Mouse (Mus musculus): ENCODE measurements at regions not wholly inside any gene's neighbourhood (a gene's known extent, or its start where the extent isn't known, plus 50 kb on each side); places are given as distances from the start of the nearest gene placed in this dataset.

GRCm38 (mm10) chr4:31561823-31562222 is 402.1 kb upstream of the Map3k7 start:
- Histone ChIP-seq H3K9ac (ENCODE audit: low read depth, low read length) (no peak overlapping the region), H3K36me3 (ENCODE audit: control insufficient read depth, insufficient read depth, low read length) (no peaks in the 10 kb centered on the region), H3K27me3 (ENCODE audit: control insufficient read depth, insufficient read depth, low read length) (no peaks in the 10 kb centered on the region), H3K4me1 (ENCODE audit: control insufficient read depth, insufficient read depth, low read length) (no peaks in the 10 kb centered on the region), H3K4me3 (ENCODE audit: insufficient read depth, low read depth, low read length) (no peak overlapping the region), H3K79me2 (ENCODE audit: control insufficient read depth, insufficient read depth, low read length) (no peaks in the 10 kb centered on the region), H3K27ac (replicated peaks; ENCODE audit: insufficient read depth, low read depth, low read length) (no peak overlapping the region)
- 6% methylated on average over 3 of the region's 3 CpGs for WGBS
- TF ChIP-seq POLR2A (IDR thresholded peaks at IDR 0.05; ENCODE audit: extremely low read depth, insufficient read depth, low read length) (no peak), CTCF (IDR thresholded peaks at IDR 0.05; ENCODE audit: low read depth, low read length) (no peak)
- peak; percentile 5 for DNase-seq (ENCODE audit: extremely low read depth, low read depth, low spot score)

GRCm38 (mm10) chr4:31566158-31566557 is 397.7 kb upstream of the Map3k7 start:
- no peak for DNase-seq (ENCODE audit: extremely low read depth, low read depth, low spot score)

GRCm38 (mm10) chr4:31566834-31567233 is 397.1 kb upstream of the Map3k7 start:
- H3K4me3 ChIP-seq (ENCODE audit: insufficient read depth, low read depth, low read length), result no peak overlapping the region
- no peak overlapping the region for H3K27ac ChIP-seq (replicated peaks; ENCODE audit: insufficient read depth, low read depth, low read length)
- no peaks in the 10 kb centered on the region for H3K79me2 ChIP-seq (ENCODE audit: control insufficient read depth, insufficient read depth, low read length)
- DNase-seq (ENCODE audit: extremely low read depth, low read depth, low spot score), result no peak
- TF ChIP-seq POLR2A (IDR thresholded peaks at IDR 0.05; ENCODE audit: extremely low read depth, insufficient read depth, low read length) (no peak), CTCF (IDR thresholded peaks at IDR 0.05; ENCODE audit: low read depth, low read length) (no peak)
- 54% methylated on average over 3 of the region's 3 CpGs for WGBS
- no peak overlapping the region for H3K9ac ChIP-seq (ENCODE audit: low read depth, low read length)
- no peaks in the 10 kb centered on the region for H3K27me3 ChIP-seq (ENCODE audit: control insufficient read depth, insufficient read depth, low read length)
- no peaks in the 10 kb centered on the region for H3K4me1 ChIP-seq (ENCODE audit: control insufficient read depth, insufficient read depth, low read length)
- H3K36me3 ChIP-seq (ENCODE audit: control insufficient read depth, insufficient read depth, low read length), result no peaks in the 10 kb centered on the region

More at GRCm38 (mm10) chr4:31566158-31566557, 397.7 kb upstream of the Map3k7 start:
- no peaks in the 10 kb centered on the region for H3K27me3 ChIP-seq (ENCODE audit: control insufficient read depth, insufficient read depth, low read length)
- TF ChIP-seq CTCF (IDR thresholded peaks at IDR 0.05; ENCODE audit: low read depth, low read length) (no peak), POLR2A (IDR thresholded peaks at IDR 0.05; ENCODE audit: extremely low read depth, insufficient read depth, low read length) (no peak)
- no peak overlapping the region for H3K27ac ChIP-seq (replicated peaks; ENCODE audit: insufficient read depth, low read depth, low read length)
- H3K4me1 ChIP-seq (ENCODE audit: control insufficient read depth, insufficient read depth, low read length), result no peaks in the 10 kb centered on the region
- no peak overlapping the region for H3K4me3 ChIP-seq (ENCODE audit: insufficient read depth, low read depth, low read length)
- no peaks in the 10 kb centered on the region for H3K36me3 ChIP-seq (ENCODE audit: control insufficient read depth, insufficient read depth, low read length)
- no peak overlapping the region for H3K9ac ChIP-seq (ENCODE audit: low read depth, low read length)
- WGBS, result 48% methylated on average over 5 of the region's 5 CpGs
- H3K79me2 ChIP-seq (ENCODE audit: control insufficient read depth, insufficient read depth, low read length), result no peaks in the 10 kb centered on the region

- Histone ChIP-seq H3K4me3 (ENCODE audit: insufficient read depth, low read depth, low read length) (no peak overlapping the region), H3K79me2 (ENCODE audit: control insufficient read depth, insufficient read depth, low read length) (no peaks in the 10 kb centered on the region), H3K36me3 (ENCODE audit: control insufficient read depth, insufficient read depth, low read length) (no peaks in the 10 kb centered on the region), H3K27me3 (ENCODE audit: control insufficient read depth, insufficient read depth, low read length) (no peaks in the 10 kb centered on the region), H3K4me1 (ENCODE audit: control insufficient read depth, insufficient read depth, low read length) (no peaks in the 10 kb centered on the region), H3K9ac (ENCODE audit: low read depth, low read length) (no peak overlapping the region), H3K27ac (replicated peaks; ENCODE audit: insufficient read depth, low read depth, low read length) (no peak overlapping the region)
- 71% methylated on average over 1 of the region's 1 CpGs for WGBS
- TF ChIP-seq CTCF (IDR thresholded peaks at IDR 0.05; ENCODE audit: low read depth, low read length) (no peak), POLR2A (IDR thresholded peaks at IDR 0.05; ENCODE audit: extremely low read depth, insufficient read depth, low read length) (no peak)
- DNase-seq (ENCODE audit: extremely low read depth, low read depth, low spot score), result no peak
These were observed 394.2 kb upstream of the Map3k7 start for GRCm38 (mm10) chr4:31569687-31570086.

- H3K79me2 ChIP-seq (ENCODE audit: control insufficient read depth, insufficient read depth, low read length), result no peaks in the 10 kb centered on the region
- no peaks in the 10 kb centered on the region for H3K36me3 ChIP-seq (ENCODE audit: control insufficient read depth, insufficient read depth, low read length)
- TF ChIP-seq CTCF (IDR thresholded peaks at IDR 0.05; ENCODE audit: low read depth, low read length) (no peak), POLR2A (IDR thresholded peaks at IDR 0.05; ENCODE audit: extremely low read depth, insufficient read depth, low read length) (no peak)
- H3K27ac ChIP-seq (replicated peaks; ENCODE audit: insufficient read depth, low read depth, low read length), result no peak overlapping the region
- 20% methylated on average over 4 of the region's 4 CpGs for WGBS
- H3K4me1 ChIP-seq (ENCODE audit: control insufficient read depth, insufficient read depth, low read length), result no peaks in the 10 kb centered on the region
- H3K4me3 ChIP-seq (ENCODE audit: insufficient read depth, low read depth, low read length), result no peak overlapping the region
- no peak overlapping the region for H3K9ac ChIP-seq (ENCODE audit: low read depth, low read length)
- H3K27me3 ChIP-seq (ENCODE audit: control insufficient read depth, insufficient read depth, low read length), result no peaks in the 10 kb centered on the region
- no peak for DNase-seq (ENCODE audit: extremely low read depth, low read depth, low spot score)
These were observed 386.8 kb upstream of the Map3k7 start for GRCm38 (mm10) chr4:31576982-31577579.

- Histone ChIP-seq H3K27ac (replicated peaks; ENCODE audit: insufficient read depth, low read depth, low read length) (no peak overlapping the region), H3K4me1 (ENCODE audit: control insufficient read depth, insufficient read depth, low read length) (no peaks in the 10 kb centered on the region), H3K79me2 (ENCODE audit: control insufficient read depth, insufficient read depth, low read length) (no peaks in the 10 kb centered on the region), H3K27me3 (ENCODE audit: control insufficient read depth, insufficient read depth, low read length) (0 out of 2 replicates have a peak, but pooled peaks cover 2% of the 10 kb centered on the region), H3K36me3 (ENCODE audit: control insufficient read depth, insufficient read depth, low read length) (no peaks in the 10 kb centered on the region), H3K9ac (ENCODE audit: low read depth, low read length) (no peak overlapping the region), H3K4me3 (ENCODE audit: insufficient read depth, low read depth, low read length) (no peak overlapping the region)
- DNase-seq (ENCODE audit: extremely low read depth, low read depth, low spot score), result no peak
- WGBS, result 75% methylated on average over 2 of the region's 2 CpGs
- TF ChIP-seq CTCF (IDR thresholded peaks at IDR 0.05; ENCODE audit: low read depth, low read length), result no peak
- no peak for TF ChIP-seq POLR2A (IDR thresholded peaks at IDR 0.05; ENCODE audit: extremely low read depth, insufficient read depth, low read length)
These were observed 380.4 kb upstream of the Map3k7 start for GRCm38 (mm10) chr4:31583495-31583894.
